Mouse (Mus musculus) cerebellum, adult 8-10 months (tissue): ENCODE results near the gene Il16.
"Not testable (repeated sequence)": the region's sequence is repeated elsewhere in the genome, so short reads cannot be mapped to it uniquely, and the experiment has no call there.

Source experiments
- DNase-seq: peaks from one replicate; pipeline ENCODE4 v3.0.0; 2022

Il16 gene

DNA sequence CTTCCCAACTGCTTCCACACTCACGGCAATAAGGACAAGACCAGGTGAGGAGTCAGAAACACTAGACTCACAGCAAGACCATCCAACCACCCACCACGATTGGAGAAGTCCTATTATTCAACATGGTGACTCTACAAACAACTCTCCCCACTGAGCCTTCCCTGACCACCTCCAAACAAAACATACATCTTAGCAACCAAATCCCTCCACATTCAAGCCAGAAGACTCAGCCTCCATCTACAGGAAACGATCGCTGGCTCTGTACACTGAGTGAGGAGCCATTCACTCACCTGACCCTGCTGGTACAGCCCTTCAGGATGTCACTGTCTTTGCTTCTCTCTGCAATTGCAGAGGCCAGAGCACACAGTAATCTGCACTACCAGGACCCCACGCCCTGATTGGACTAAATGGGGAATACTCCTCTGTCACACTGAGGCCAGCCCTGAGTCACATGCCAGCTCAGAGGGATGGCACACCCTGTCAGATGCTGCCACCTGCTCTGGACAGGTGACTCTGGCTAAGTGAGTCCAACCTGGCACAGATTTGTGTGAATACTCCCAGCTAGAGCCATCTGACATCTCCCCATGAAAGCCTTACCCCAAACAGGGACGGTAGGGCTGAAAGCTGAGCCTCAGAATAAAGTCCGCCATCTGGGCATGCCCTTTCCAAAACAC is 10.3 kb downstream of the Il16 start:
- peak; percentile 92 for DNase-seq

DNA sequence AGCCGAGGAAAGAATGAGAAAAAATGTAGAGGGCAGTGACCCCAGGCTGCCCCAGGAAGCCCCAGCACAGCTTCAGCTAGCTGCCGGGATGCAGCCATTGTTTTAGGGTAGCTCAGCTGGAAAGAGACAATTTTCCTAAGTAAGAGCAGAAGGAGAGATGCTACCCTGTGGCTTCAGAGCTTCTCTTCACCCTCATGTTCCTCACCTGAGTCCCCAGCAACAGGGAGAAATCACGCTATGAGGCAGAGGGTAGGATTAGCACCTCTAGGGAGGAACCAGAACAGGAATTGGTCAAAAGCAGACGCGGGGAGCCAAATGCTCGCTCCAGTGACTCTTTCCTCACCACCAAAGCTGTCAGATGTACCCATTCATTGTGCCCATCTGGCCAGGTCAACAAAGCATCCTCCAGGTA is 10.8 kb downstream of the Il16 start:
- peak; percentile 53 for DNase-seq

DNA sequence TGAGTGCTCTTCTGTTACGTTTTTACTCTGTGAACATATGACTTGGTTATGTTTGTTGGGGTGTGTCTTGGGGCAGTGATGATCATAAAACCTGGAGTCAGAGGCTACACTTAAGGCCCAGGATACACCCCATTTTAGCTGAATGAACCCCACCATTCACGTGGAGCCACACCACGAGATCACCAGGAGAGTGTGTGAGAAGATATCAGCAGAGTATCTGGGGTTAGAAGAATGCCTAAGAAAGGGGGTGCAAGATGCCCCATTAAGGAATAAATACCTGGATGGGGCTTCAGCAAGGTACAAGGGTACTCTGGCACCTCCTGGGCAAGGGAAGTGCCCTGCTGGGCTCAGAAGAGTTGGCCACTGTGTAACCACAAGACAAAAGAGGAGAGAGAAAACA is 11.3 kb downstream of the Il16 start:
- peak; percentile 48 for DNase-seq

DNA sequence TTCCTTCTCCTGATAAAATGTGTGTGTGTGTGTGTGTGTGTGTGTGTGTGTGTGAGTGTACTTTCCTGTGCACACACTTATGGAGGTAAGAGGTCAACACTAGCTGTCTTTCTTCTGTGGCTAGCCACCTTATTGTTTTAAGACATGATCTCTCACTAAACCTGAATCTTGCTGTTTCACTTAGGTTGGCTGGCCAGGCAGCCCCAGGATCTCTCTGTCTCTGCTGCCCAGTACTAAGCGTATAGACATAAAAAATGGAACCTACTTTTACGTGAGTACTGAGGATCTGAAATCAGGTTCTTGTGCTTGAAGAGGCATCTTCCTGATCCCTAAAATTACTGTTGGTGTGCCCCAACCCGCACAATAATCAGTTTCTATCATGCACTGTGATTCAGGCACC is 12.7 kb downstream of the Il16 start:
- DNase-seq, result no peak

DNA sequence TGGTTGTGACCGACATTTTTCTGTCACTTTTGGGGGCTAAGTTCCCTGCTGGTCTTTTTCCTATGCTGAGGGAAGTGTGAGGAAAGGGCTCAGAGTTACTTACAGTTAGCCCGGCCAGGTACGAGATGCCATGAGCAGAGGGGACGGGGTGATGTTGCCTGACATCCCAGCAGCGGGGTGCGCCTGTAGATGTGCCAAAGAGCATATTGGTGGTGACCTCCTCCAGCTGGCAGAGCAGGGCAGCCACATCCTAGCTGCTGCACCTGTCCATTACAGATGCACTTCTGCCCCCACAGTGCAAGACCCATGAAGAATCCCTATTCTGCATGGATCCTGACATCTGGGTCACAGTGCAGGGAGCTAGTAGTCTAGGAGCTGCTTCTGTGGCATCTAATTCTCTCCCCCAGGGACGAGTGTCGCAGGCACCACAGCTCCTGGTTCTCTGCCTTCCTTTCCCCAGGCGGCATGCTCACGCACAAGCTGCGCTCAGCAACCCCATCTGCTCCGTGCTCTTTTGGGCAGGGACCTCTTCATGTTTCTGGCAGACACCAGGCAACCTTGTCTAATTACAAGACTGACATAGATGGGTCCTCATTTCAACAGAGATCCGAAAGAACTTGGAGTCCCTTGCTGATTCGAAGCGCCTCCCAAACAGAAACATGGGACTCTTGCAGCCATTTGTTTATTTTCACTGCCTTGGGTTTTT is 13.4 kb downstream of the Il16 start:
- peak; percentile 88 for DNase-seq

DNA sequence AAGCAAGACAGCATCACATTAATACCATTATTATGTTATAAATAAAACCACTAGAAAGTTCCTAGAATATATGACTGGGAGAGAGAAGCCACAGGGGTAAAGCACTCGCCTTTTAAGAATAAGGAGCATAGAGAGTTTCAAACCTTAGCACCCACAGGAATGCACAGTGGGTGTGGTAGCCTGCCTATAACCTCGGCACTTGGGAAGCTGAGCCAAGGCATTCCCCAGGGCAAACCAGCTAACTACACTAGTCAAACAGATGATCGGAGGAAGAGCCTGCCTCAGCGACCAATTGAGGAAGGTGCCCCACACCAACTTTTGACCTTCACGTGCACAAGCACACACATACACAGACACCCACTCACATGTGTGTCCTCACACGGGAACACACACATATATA is 14.2 kb downstream of the Il16 start:
- DNase-seq, result no peak

DNA sequence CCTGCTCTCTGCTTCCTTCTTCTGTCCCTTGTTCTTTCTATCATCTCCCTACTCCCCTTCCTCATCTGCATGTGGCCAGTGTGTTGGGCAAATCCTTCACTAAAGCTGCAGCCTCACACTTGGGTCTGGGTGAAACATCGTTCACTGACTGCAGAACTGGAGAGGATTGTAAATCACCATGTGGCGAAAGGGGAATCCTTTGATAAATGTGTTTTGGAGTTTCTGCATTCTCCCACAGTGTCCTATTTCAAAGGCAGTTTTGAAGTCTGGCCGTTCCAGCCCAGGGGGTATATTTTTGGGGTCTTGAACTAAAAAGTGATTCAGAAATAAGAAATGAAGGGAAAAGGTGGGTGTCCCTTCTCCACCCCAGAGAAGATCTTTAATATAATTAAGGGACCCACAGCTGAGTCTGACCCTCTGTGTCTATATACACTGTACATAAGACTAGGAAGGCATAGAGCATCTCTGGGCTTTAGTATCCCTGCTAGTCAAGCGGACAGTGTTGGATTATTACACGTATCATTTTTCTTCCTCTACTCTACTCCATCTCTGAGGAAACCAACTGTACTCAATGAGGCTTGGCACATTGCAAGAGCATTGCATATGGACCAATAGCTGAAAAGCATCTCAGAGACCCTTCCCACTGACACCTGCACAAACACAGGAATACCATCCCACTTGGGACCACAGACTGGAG is 18.4 kb downstream of the Il16 start:
- no peak for DNase-seq

DNA sequence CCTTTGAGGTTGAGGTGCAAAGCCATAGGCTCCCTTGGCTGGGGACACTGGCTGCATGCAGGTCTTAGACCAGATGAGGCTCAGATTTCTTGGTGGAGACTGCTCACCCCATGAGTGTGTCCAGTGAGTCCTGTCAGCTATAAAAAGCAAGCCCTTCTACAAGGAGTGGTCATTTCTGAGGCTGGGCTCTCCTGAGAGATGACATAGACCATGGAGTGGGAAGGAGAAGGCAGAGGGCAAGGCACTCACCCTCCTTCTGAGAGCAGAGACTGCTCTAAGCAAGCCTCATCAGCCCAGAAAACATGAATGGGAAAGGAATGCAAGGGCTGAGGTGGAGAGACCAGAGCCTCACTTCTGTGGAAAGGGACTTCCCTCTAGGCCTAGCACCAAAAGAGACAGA is 19.7 kb downstream of the Il16 start:
- DNase-seq, result no peak

DNA sequence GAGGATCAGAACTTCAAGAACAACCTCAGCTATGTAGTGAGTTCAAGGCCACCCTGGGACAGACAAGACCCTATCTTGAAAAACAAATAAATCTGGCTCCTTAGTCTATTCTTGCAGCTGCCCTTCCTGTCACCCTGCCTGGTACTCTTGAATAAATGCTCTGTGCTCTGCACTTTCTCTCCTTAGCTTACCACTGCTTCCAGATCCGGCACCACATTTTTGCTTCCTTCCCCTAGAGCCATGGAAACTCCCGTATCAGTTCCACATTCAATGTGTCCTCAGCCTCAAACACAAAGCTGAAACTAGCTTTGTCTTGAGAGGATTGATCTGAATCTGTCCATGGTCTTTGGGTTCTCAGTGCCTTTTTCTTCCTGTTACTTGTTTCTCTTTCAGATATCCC is 21.0 kb downstream of the Il16 start:
- no peak for DNase-seq

DNA sequence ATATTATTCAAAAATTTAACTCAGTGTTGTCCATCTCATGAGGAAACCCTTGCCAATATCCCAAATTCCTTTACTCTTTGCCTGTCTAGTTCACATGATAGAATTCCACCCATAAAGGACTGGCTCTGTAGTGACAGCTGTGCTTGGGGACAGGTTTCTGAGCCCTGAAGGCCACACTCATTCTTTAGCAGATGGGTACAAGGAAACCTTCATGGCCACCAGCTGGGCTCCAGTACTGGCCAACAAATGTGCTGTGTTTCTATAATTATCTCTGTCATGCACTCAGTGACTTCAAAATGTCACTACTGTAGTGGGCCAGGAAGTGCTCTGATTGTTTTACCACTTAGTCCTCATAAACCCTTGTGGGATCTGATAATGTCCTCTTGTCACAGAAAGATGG is 21.6 kb downstream of the Il16 start:
- peak; percentile 77 for DNase-seq

DNA sequence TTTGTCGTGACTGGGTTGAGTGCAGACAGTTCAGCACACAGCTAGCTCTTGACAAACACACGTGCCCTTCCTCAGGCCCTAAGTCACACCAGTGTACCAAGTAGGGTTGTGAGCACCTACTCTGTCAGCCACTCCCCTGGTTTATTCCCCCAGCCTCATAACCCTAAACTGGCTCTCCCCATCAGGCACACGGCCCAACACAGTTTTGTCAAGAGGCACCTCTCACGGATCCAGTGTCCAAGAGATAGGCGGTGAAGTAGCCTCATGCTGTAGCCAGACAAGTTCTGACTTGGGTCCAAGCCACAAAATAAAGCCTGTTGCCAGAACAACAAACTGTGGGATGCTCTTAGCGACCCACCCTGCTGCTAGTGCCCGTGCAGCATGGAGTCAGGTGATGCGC is 22.3 kb downstream of the Il16 start:
- DNase-seq, result peak; percentile 34

DNA sequence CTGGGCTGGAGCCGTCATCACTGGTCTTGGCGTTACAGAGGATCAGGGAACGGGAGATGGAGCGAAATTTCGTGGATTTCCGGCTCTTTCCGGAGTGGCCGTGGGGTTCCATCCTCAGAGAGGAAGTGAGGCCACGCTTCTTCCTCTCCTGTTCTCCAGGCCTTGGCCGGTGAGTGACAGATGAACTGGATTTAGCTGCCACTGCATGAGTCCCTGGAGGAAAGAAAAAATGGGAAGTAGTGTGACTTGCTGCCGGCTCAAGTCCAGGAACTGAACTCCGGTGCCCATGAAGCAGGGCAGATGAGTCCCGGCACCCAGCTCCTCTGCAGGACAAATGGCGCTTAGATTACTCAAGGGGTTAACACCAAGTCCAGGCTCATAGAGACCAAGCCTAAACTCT is 23.0 kb downstream of the Il16 start:
- DNase-seq, result peak; percentile 24

DNA sequence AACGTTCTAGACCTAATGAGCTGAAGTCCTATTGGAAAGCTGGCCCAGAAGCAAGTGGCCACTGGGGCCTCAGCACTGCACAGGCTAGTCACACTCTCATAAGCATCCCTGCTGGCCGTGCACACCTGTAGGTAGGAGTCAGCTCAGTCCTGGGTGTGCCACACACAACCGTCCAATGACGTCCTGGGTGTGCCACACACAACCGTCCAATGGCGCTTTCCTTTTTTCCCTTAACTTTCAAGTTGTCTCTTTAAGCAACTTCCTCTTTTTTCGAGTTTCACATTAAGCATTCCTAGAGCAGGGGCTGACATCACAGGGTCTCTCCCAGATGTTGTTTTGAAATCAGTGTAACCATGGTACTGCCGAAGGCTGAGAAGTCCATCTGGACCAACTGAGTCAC is 25.3 kb downstream of the Il16 start:
- DNase-seq, result no peak

DNA sequence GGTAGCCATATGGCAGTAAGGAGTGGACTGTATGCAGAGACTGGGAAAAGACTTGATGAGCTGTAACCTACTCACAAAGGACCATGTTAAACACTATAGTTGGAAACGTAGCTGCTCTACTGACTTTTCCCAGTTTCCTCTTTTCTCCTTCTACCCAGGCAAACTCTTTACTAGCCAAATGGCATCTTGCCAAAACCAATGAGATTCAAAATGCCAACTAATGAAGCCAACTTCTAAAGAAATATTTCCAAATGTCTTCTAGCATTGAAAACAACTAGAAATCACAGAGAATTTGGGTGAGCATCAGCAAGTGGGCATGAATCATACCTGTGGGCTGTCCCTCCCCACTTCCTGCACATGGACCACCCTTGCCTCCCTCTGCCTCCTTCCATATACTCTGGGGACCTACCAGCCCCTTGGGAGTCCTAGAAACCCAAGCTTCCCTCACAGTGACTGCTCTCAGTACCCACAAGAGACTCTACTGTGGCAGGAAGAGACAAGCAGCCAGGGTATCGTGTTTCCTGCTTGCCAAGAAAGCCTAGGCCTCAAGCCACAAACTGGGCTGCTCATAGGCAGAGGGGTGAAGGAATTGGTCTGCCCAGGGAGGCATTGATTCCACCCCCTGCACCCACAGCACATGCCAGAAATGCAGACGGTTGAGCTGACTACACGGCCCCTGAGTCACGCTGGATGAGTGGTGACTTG is 28.4 kb downstream of the Il16 start:
- DNase-seq, result no peak

DNA sequence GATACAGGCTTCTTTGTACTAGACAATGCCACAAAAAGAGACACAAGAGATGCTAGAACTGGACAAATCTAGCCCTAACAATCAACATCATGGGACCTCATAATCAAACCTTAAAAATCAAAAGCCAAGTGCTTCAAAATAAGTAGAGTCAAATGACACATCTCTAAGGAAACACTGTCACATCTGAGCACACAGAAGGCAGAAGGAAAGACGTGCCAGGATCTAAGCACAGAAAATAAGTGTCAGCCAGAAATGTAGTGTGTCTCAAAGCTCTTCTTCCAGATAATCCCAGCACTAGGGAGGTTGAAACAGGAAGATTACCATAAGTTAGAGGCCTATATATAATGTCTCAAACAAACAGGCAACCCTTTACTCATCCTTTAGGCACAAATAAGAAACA is 31.9 kb downstream of the Il16 start:
- no peak for DNase-seq

DNA sequence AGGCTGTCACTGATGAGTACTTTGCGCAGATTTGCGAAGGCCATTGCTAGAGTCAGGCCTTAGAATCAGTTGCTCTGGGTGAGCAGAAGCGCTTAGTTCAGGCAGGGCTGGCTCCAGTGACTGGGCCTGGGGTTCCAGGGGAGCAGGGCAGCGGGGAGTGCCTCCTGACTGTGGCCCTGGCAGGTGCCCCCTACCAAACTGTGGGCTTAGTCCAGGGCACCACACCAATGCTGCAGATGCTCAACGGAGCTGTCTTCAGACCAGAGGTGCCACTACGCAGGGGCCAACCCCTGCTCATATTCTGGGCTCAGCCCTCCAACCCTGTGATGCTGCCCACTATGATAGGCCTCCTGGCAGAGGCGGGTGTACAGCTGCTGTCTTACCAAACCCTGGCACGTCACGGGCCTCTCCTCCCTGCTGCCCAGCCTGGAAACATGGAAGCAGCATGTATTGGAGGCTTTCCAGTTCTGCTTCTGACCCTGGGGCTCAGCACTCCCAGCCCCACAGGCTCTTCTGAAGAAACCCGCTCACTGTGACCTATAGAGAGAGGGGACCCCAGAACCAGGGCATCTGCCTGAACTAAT is 33.8 kb downstream of the Il16 start:
- DNase-seq, result not testable (repeated sequence)

DNA sequence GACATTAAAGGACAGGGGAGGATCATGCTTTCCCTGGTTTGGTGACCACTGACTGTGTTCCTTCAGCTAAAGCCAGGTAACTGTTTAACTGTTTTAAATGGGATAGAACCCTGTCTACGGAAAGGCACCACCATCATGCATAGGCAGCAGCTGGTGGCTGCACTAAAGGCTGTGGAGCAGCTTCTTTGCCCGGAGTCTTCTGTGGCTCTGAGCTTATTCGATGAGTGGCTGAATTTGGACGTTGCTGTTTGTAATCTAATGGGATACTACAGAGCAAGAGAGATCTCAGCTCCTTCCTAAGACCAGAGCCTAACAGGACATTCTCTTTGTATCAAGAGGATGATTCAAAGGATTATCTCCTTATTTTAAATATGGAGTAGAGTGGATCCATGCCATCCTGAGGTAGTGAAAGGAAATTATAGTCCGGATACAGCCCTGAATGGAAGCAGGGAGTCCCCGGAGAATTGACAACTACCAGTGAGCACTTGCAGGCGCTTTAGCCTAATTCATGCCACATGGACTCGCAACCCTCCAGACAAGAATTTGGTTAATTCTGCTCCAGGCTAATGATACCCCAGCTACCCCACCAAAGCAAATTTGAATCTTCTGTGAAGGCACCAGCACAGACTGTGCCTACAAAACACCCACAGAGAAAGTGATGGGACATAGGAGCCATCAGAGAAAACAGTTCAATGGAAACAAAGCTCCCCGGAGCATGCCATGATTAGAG is 42.3 kb downstream of the Il16 start:
- DNase-seq, result no peak

DNA sequence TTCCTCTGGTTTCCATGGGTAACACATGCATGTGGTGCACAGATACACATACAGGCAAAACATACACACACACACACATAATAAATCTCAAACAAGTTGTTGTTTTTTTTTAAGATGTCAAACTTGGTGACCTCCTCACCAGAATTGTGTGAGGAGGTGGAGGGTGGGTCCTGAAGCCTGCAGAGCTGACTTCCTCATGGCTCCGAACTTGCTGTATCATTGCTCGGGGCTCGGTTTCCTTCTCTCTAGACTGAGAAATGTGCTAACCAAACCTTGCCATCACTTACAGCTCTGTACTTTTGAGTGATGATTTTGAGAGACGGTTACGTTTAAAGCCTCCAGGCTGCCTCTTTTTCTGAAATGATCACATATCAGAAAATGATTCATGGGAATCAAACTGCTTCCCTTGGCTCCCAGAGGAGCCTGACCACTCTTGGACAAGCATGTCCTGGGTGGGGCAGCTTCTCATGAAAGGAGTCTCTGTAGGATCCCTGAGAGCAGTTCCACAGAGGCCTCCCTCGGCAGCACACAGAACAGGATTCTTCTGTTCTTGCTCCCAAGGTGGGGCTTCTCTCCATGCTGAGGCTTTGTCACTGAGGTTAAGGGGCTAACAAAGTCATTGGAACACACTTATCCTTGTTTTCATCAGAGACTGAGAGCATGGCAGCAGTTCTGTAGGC is 46.3 kb downstream of the Il16 start:
- DNase-seq, result no peak

DNA sequence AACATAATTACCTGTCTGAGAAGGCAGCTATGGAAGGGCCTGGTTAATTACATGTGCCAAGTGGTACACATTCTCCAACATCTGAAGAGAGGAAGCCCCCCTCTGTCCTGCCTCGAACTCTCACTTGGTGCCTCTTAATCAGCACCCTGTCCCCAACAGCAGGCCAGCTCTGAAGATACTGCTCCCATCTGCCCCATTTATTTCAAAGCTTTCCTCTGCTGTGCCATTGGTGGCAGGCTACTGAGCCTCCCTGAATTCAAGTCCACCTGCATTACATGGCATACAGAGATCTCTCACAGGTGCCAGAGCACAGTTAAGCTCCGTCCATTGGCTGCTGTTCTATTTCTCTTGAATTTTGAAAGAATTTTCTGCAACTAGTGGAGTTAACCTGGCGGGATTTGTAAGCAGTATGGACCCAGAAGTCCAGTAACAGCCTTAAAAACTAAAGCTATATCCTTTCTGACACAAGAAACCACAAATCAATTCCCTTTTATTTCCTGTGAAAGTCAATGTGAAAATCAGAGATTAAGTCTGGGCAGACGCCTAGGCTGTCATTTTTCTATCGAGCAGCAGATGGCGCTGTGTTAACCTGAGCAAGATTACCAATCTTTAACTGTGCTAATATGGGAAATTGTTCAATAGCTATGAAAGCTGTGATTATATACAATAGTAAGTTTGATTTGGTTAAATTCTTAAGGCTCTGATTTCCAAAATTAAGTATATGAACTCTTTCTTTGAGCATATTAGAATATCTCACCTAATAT is 49.9 kb downstream of the Il16 start:
- no peak for DNase-seq

DNA sequence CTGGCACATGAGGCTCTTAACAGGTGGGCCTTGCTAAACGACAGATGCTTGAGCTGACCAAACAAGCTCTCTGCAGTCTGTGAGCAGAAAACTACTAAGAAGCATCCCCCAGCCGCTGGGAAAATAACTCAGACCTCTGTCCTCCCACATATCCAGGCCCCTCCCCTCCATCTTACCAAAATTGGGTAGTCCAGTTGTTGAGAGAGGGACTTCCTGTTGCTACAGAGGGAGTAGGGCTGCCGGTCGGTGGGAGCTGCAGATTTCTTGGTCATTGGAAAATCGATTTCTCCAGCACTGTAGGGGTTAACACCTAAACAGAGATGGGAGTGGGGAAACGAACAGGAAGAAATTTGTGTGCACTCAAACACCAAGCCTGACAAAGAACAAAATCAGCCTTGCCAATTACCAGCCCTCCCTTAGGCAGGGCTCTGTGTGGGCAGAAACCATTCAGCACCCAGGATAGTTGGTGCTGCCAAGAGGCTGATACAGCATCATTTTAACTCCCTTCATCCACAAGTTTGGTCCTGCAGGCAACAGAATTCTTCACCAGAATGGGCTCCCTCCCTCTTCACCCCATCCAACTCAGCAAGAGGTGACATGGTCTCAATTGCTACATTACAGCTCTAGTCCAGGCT is 62.8 kb downstream of the Il16 start:
- DNase-seq, result no peak

DNA sequence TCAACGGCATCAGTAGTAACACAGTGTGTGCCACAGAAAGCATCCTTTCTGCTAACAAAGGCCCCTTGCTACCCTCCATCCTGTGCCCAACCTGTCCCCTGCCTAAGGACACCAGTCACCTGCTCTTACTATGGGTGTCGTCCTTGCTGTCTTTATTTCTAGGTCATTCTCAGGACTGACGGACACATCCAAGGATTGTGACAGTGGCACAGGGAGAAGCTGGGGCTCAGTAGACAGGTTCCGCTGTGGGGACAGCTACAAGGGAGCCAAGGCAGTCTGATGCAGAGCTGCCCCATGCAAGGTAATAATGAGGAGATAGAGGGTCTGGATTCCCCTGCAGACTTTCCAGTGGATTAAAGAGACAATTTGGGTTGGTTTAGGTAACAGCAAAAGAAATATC is 67.0 kb downstream of the Il16 start:
- no peak for DNase-seq
